Mouse (Mus musculus) inflammation-experienced regulatory T-cells, adult 16 weeks (primary cell): ENCODE measurements around the gene Cela2a. TPM values are rescaled to one million over a fixed set of nuclear protein-coding genes. Genes with fewer than 3 reads are reported as not detected.

Source experiments
- polyA plus RNA-seq: library from polyadenylated mRNA; unstranded; fragments of 100-300 nt; shearing (Covaris generic); gene quantifications from one replicate; pipeline ENCODE4 v1.2.1, GENCODE M21; 2017

Cela2a gene
- polyA plus RNA-seq, result not detected

GRCm38 (mm10) chr4:141826060-141826459 lies at the start of gene Cela2a:
Gene Cela2a, minus strand, starts transcription at chr4:141826160.

GRCm38 (mm10) chr4:141874601-141875460 lies 48.9 kb upstream of the Cela2a start, which contains the start of gene Efhd2:
Gene Efhd2, minus strand, starts transcription at chr4:141874920.

GRCm38 (mm10) chr4:141845999-141846398 lies 20.0 kb upstream of the Cela2a start, which contains the start of gene Ctrc:
Gene Ctrc, minus strand, starts transcription at chr4:141846359.

GRCm38 (mm10) chr4:141793282-141794151 lies 32.4 kb downstream of the Cela2a start, which contains the start of gene Casp9:
Gene Casp9, plus strand, starts transcription at chr4:141793612.

GRCm38 (mm10) chr4:141790524-141790990 lies 35.4 kb downstream of the Cela2a start, which contains the start of gene Dnajc16:
Gene Dnajc16, minus strand, starts transcription at chr4:141790931.

Other genes starting within 250 kb of the Cela2a start
- gene Fblim1, start 220.1 kb downstream of the Cela2a start, polyA plus RNA-seq, result 0.29 TPM
- 0.57 TPM for gene Tmem82, start 207.5 kb downstream of the Cela2a start, polyA plus RNA-seq
- not detected for gene Slc25a34, start 202.3 kb downstream of the Cela2a start, polyA plus RNA-seq
- gene Plekhm2, start 161.3 kb downstream of the Cela2a start, polyA plus RNA-seq, result 3.9 TPM
- gene Rsc1a1, start 140.6 kb downstream of the Cela2a start, polyA plus RNA-seq, result 0.17 TPM
- 6.3 TPM for gene Ddi2, start 102.7 kb downstream of the Cela2a start, polyA plus RNA-seq
- not detected for gene Agmat, start 79.5 kb downstream of the Cela2a start, polyA plus RNA-seq
- 6.4 TPM for gene Dnajc16, start 35.2 kb downstream of the Cela2a start, polyA plus RNA-seq
- gene Casp9, start 32.5 kb downstream of the Cela2a start, polyA plus RNA-seq, result 23.9 TPM
- gene Ctrc, start 20.2 kb upstream of the Cela2a start, polyA plus RNA-seq, result not detected
- 21.0 TPM for gene Efhd2, start 48.8 kb upstream of the Cela2a start, polyA plus RNA-seq
- 0.49 TPM for gene Fhad1, start 188.9 kb upstream of the Cela2a start, polyA plus RNA-seq